Mouse (Mus musculus): ENCODE data around the gene Stk25. TPM values are rescaled to one million over a fixed set of nuclear protein-coding genes. Genes with fewer than 3 reads are reported as not detected.
A peak's percentile ranks its signal among the peaks of the same experiment; 100 is the strongest.
"Not testable (repeated sequence)": the region's sequence is repeated elsewhere in the genome, so short reads cannot be mapped to it uniquely, and the experiment has no call there.

Gene Stk25
- 156 and 166 TPM in 2 replicates for polyA plus RNA-seq (2016; fragmentation: Nextera tagmentation; extraction: Ambion mirVana)

GRCm38 (mm10) chr1:93658559-93658958 is at the start of gene Stk25:
Gene Stk25 (minus strand): TSS chr1:93658659.
- H3K36me3 ChIP-seq (replicated peaks); H3K27me3 ChIP-seq (ENCODE audit: poor library complexity, severe bottlenecking); H3K9me3 ChIP-seq; DNase-seq (ENCODE audit: extremely low spot score, low spot score); H3K4me3 ChIP-seq: not testable (repeated sequence)
- Histone ChIP-seq H3K27ac (peak within 1 kb of the TSS; percentile 26; the same call in 1 of the 2 replicates), H3K4me1 (peaks cover 12% of the 10 kb centered on the region; the same call in 1 of the 2 replicates)

- Histone ChIP-seq H3K4me1 (no peaks in the 10 kb centered on the region), H3K27ac (no peak overlapping the region), H3K9me3 (no peaks in the 10 kb centered on the region), H3K36me3 (replicated peaks) (peaks cover 27% of the 10 kb centered on the region), H3K27me3 (ENCODE audit: poor library complexity, severe bottlenecking) (no peaks in the 10 kb centered on the region), H3K4me3 (no peak overlapping the region)
- no peak for DNase-seq (ENCODE audit: extremely low spot score, low spot score)
- WGBS = 82% methylated on average over 3 of the region's 3 CpGs
Observed at GRCm38 (mm10) chr1:93705389-93705788, 46.9 kb upstream of the Stk25 start.

GRCm38 (mm10) chr1:93704341-93704740 is 45.9 kb upstream of the Stk25 start:
- Histone ChIP-seq H3K4me1 (no peaks in the 10 kb centered on the region), H3K27me3 (ENCODE audit: poor library complexity, severe bottlenecking) (no peaks in the 10 kb centered on the region), H3K27ac (no peak overlapping the region), H3K36me3 (replicated peaks) (peaks cover 27% of the 10 kb centered on the region), H3K4me3 (no peak overlapping the region), H3K9me3 (no peaks in the 10 kb centered on the region)
- DNase-seq (ENCODE audit: extremely low spot score, low spot score) = no peak
- WGBS = 86% methylated on average over 9 of the region's 9 CpGs

- H3K27me3 ChIP-seq (ENCODE audit: poor library complexity, severe bottlenecking) = no peaks in the 10 kb centered on the region
- no peak overlapping the region for H3K4me3 ChIP-seq
- no peak overlapping the region for H3K27ac ChIP-seq
- peaks cover 26% of the 10 kb centered on the region for H3K36me3 ChIP-seq (replicated peaks)
- DNase-seq (ENCODE audit: extremely low spot score, low spot score) = no peak
- H3K9me3 ChIP-seq = no peaks in the 10 kb centered on the region
- H3K4me1 ChIP-seq = no peaks in the 10 kb centered on the region
- 95% methylated on average over 10 of the region's 10 CpGs for WGBS
Observed at GRCm38 (mm10) chr1:93703472-93704048, 45.1 kb upstream of the Stk25 start.

GRCm38 (mm10) chr1:93702106-93702505 is 43.6 kb upstream of the Stk25 start:
- H3K36me3 ChIP-seq (replicated peaks) = peaks cover 24% of the 10 kb centered on the region
- H3K4me3 ChIP-seq = no peak overlapping the region
- H3K27ac ChIP-seq = no peak overlapping the region
- no peak for DNase-seq (ENCODE audit: extremely low spot score, low spot score)
- 98% methylated on average over 1 of the region's 1 CpGs for WGBS
- no peaks in the 10 kb centered on the region for H3K4me1 ChIP-seq
- H3K27me3 ChIP-seq (ENCODE audit: poor library complexity, severe bottlenecking) = no peaks in the 10 kb centered on the region
- no peaks in the 10 kb centered on the region for H3K9me3 ChIP-seq

GRCm38 (mm10) chr1:93699159-93699558 is 40.7 kb upstream of the Stk25 start:
- H3K27ac ChIP-seq = no peak overlapping the region
- H3K27me3 ChIP-seq (ENCODE audit: poor library complexity, severe bottlenecking) = no peaks in the 10 kb centered on the region
- H3K9me3 ChIP-seq = no peaks in the 10 kb centered on the region
- H3K4me1 ChIP-seq = no peaks in the 10 kb centered on the region
- H3K36me3 ChIP-seq (replicated peaks) = peaks cover 34% of the 10 kb centered on the region
- no peak for DNase-seq (ENCODE audit: extremely low spot score, low spot score)
- 87% methylated on average over 4 of the region's 4 CpGs for WGBS
- no peak overlapping the region for H3K4me3 ChIP-seq

- no peak for DNase-seq (ENCODE audit: extremely low spot score, low spot score)
- WGBS = 78% methylated on average over 3 of the region's 3 CpGs
Observed at GRCm38 (mm10) chr1:93697317-93697716, 38.9 kb upstream of the Stk25 start.

GRCm38 (mm10) chr1:93694966-93695365 is 36.5 kb upstream of the Stk25 start:
- Histone ChIP-seq H3K27ac (no peak overlapping the region), H3K4me3 (no peak overlapping the region), H3K27me3 (ENCODE audit: poor library complexity, severe bottlenecking) (no peaks in the 10 kb centered on the region), H3K36me3 (replicated peaks) (peaks cover 62% of the 10 kb centered on the region), H3K4me1 (no peaks in the 10 kb centered on the region), H3K9me3 (no peaks in the 10 kb centered on the region)
- WGBS = 86% methylated on average over 6 of the region's 6 CpGs
- no peak for DNase-seq (ENCODE audit: extremely low spot score, low spot score)

More at GRCm38 (mm10) chr1:93697317-93697716, 38.9 kb upstream of the Stk25 start:
- Histone ChIP-seq H3K36me3 (replicated peaks) (peaks cover 40% of the 10 kb centered on the region), H3K9me3 (no peaks in the 10 kb centered on the region), H3K4me1 (no peaks in the 10 kb centered on the region), H3K27me3 (ENCODE audit: poor library complexity, severe bottlenecking) (no peaks in the 10 kb centered on the region), H3K27ac (0 out of 2 replicates have a peak overlapping the region, but pooled peaks have one; percentile 30), H3K4me3 (no peak overlapping the region)

- 93% methylated on average over 10 of the region's 10 CpGs for WGBS
- Histone ChIP-seq H3K36me3 (replicated peaks) (peaks cover 67% of the 10 kb centered on the region), H3K27me3 (ENCODE audit: poor library complexity, severe bottlenecking) (no peaks in the 10 kb centered on the region), H3K4me3 (no peak overlapping the region), H3K27ac (no peak overlapping the region), H3K9me3 (no peaks in the 10 kb centered on the region), H3K4me1 (no peaks in the 10 kb centered on the region)
- DNase-seq (ENCODE audit: extremely low spot score, low spot score) = no peak
Observed at GRCm38 (mm10) chr1:93693943-93694342, 35.5 kb upstream of the Stk25 start.

GRCm38 (mm10) chr1:93693502-93693901 is 35.0 kb upstream of the Stk25 start:
- Histone ChIP-seq H3K36me3 (replicated peaks) (peaks cover 72% of the 10 kb centered on the region), H3K27me3 (ENCODE audit: poor library complexity, severe bottlenecking) (no peaks in the 10 kb centered on the region), H3K4me1 (peaks cover under 1% of the 10 kb centered on the region; the same call in 1 of the 2 replicates), H3K4me3 (no peak overlapping the region), H3K9me3 (no peaks in the 10 kb centered on the region), H3K27ac (no peak overlapping the region)
- WGBS = 88% methylated on average over 3 of the region's 3 CpGs
- DNase-seq (ENCODE audit: extremely low spot score, low spot score) = no peak

GRCm38 (mm10) chr1:93692773-93693172 is 34.3 kb upstream of the Stk25 start:
- H3K27ac ChIP-seq = no peak overlapping the region
- H3K4me1 ChIP-seq = peaks cover 7% of the 10 kb centered on the region
- 94% methylated on average over 9 of the region's 9 CpGs for WGBS
- H3K36me3 ChIP-seq (replicated peaks) = peaks cover 73% of the 10 kb centered on the region
- DNase-seq (ENCODE audit: extremely low spot score, low spot score) = no peak
- H3K27me3 ChIP-seq (ENCODE audit: poor library complexity, severe bottlenecking) = no peaks in the 10 kb centered on the region
- no peak overlapping the region for H3K4me3 ChIP-seq
- H3K9me3 ChIP-seq = no peaks in the 10 kb centered on the region

GRCm38 (mm10) chr1:93691786-93692357 is 33.4 kb upstream of the Stk25 start:
- H3K27ac ChIP-seq = no peak overlapping the region
- 87% methylated on average over 10 of the region's 10 CpGs for WGBS
- DNase-seq (ENCODE audit: extremely low spot score, low spot score) = no peak

GRCm38 (mm10) chr1:93691106-93691505 is 32.6 kb upstream of the Stk25 start:
- 90% methylated on average over 8 of the region's 8 CpGs for WGBS
- DNase-seq (ENCODE audit: extremely low spot score, low spot score) = no peak
- no peaks in the 10 kb centered on the region for H3K9me3 ChIP-seq
- peaks cover 16% of the 10 kb centered on the region for H3K27me3 ChIP-seq (ENCODE audit: poor library complexity, severe bottlenecking)
- H3K27ac ChIP-seq = no peak overlapping the region
- H3K4me3 ChIP-seq = no peak overlapping the region
- H3K36me3 ChIP-seq (replicated peaks) = peaks cover 66% of the 10 kb centered on the region
- peaks cover 24% of the 10 kb centered on the region for H3K4me1 ChIP-seq

More at GRCm38 (mm10) chr1:93691786-93692357, 33.4 kb upstream of the Stk25 start:
- no peak overlapping the region for H3K4me3 ChIP-seq
- H3K9me3 ChIP-seq = no peaks in the 10 kb centered on the region
- H3K36me3 ChIP-seq (replicated peaks) = peaks cover 73% of the 10 kb centered on the region
- H3K4me1 ChIP-seq = peaks cover 16% of the 10 kb centered on the region
- H3K27me3 ChIP-seq (ENCODE audit: poor library complexity, severe bottlenecking) = peaks cover 9% of the 10 kb centered on the region

Data from forebrain, embryonic 10.5 days (tissue).